Mouse (Mus musculus): ENCODE measurements around the gene Ehd4. TPM values are rescaled to one million over a fixed set of nuclear protein-coding genes. Genes with fewer than 3 reads are reported as not detected.
A peak's percentile ranks its signal among the peaks of the same experiment; 100 is the strongest.

Gene Ehd4
- polyA plus RNA-seq, 1 experiment from 2014 or later: 19.8 TPM

DNA sequence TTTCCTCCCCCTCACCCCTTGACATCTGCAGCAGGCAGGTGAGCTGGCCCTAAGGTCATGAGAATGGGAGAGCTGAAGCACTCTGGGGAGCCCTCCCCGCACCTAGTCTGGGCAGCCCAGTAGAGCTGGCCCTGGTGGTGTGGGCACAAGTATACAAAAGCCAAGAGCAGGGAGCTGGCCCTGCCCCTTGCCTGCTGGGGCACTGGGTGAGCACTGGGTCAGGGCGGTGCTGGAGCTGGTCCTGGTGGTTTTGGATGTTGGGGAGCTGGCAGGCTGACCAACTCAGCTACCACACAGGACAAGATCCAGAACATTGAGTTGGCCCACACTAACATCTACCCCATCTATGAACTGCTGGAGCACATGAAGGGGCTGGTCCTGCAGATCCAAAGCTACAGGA lies 5.0 kb upstream of the Ehd4 start:
- H3K9me3 ChIP-seq: no peaks in the 10 kb centered on the region
- H3K9ac ChIP-seq: no peak overlapping the region
- 83% methylated on average over 2 of the region's 2 CpGs for WGBS
- H3K27ac ChIP-seq (replicated peaks): no peak overlapping the region
- H3K4me1 ChIP-seq (replicated peaks): no peaks in the 10 kb centered on the region
- H3K36me3 ChIP-seq: no peaks in the 10 kb centered on the region
- ATAC-seq (ENCODE audit: low FRiP score, low read depth): no peak
- no peak overlapping the region for H3K4me3 ChIP-seq
- no peak overlapping the region for H3K4me2 ChIP-seq
- no peaks in the 10 kb centered on the region for H3K27me3 ChIP-seq

DNA sequence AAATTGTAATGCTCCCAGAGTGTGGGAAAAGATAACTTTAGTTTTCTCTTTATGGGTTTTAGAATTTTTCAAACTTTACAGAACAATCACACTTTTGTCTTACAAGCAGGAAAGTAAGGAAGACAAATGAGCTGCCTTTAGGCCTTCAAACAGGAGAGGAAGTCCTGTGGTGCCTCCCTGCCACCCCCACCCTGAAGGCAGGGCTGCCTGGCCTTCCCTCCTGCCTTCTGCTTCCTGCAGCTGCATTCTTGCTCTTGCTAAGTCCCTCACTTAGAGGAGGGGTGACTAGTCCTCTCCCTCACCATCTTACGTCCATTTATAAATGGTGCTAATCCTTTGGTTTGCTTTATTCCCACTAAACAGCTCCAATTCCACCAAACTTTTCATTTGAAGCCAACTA lies 4.4 kb upstream of the Ehd4 start:
- Histone ChIP-seq H3K27me3 (no peaks in the 10 kb centered on the region), H3K36me3 (no peaks in the 10 kb centered on the region), H3K9me3 (no peaks in the 10 kb centered on the region), H3K9ac (no peak overlapping the region), H3K4me3 (no peak overlapping the region), H3K4me2 (no peak overlapping the region), H3K4me1 (replicated peaks) (peaks cover 2% of the 10 kb centered on the region), H3K27ac (replicated peaks) (no peak overlapping the region)
- 40% methylated on average over 1 of the region's 1 CpGs for WGBS
- no peak for ATAC-seq (ENCODE audit: low FRiP score, low read depth)

DNA sequence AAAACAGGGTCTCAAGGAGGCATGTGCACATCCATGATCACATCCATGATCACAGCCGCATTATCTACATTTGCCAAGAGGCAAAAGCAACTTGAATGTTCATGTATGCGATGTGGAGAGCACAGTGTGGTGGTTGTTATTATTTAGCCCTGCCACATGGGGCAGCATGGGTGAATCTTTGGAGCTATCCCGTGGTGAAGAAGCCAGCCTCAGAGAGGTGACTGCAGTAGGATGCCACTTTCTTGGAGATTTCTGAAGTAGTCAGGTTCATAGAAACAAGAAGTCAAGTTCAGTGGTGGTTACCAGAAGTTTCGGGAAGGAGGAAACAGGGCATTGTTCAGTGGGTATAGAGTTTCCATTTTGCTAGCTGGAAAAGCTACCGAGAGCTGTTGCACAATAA lies 3.6 kb upstream of the Ehd4 start:
- H3K27ac ChIP-seq (replicated peaks): no peak overlapping the region
- ATAC-seq (ENCODE audit: low FRiP score, low read depth): no peak
- peaks cover 6% of the 10 kb centered on the region for H3K4me1 ChIP-seq (replicated peaks)
- H3K4me3 ChIP-seq: no peak overlapping the region
- H3K9ac ChIP-seq: no peak overlapping the region
- no peaks in the 10 kb centered on the region for H3K9me3 ChIP-seq
- no peaks in the 10 kb centered on the region for H3K36me3 ChIP-seq
- WGBS: 56% methylated on average over 5 of the region's 5 CpGs
- H3K27me3 ChIP-seq: no peaks in the 10 kb centered on the region
- no peak overlapping the region for H3K4me2 ChIP-seq

DNA sequence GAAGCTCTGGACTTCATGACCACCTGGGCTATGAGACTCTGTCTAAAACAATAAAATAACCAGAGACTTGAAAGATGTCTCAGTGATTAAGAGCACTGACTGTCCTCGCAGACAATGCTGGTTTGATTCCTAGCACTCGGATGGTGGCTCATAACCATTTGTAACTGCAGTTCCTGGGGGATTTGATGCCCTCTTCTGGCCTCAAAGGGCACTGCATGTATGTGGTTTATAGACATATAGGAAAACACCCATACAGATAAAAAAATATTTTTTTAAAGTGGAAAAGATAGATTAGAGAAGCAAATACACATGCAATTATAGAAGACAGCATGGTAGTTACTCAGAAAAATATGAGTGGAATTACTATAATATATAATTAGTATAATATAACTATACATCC lies 3.2 kb upstream of the Ehd4 start:
- H3K4me3 ChIP-seq: no peak overlapping the region
- 72% methylated on average over 2 of the region's 2 CpGs for WGBS
- ATAC-seq (ENCODE audit: low FRiP score, low read depth): no peak
- H3K9ac ChIP-seq: no peak overlapping the region
- H3K27me3 ChIP-seq: no peaks in the 10 kb centered on the region
- no peaks in the 10 kb centered on the region for H3K36me3 ChIP-seq
- H3K9me3 ChIP-seq: no peaks in the 10 kb centered on the region
- peaks cover 6% of the 10 kb centered on the region for H3K4me1 ChIP-seq (replicated peaks)
- no peak overlapping the region for H3K4me2 ChIP-seq
- H3K27ac ChIP-seq (replicated peaks): no peak overlapping the region

DNA sequence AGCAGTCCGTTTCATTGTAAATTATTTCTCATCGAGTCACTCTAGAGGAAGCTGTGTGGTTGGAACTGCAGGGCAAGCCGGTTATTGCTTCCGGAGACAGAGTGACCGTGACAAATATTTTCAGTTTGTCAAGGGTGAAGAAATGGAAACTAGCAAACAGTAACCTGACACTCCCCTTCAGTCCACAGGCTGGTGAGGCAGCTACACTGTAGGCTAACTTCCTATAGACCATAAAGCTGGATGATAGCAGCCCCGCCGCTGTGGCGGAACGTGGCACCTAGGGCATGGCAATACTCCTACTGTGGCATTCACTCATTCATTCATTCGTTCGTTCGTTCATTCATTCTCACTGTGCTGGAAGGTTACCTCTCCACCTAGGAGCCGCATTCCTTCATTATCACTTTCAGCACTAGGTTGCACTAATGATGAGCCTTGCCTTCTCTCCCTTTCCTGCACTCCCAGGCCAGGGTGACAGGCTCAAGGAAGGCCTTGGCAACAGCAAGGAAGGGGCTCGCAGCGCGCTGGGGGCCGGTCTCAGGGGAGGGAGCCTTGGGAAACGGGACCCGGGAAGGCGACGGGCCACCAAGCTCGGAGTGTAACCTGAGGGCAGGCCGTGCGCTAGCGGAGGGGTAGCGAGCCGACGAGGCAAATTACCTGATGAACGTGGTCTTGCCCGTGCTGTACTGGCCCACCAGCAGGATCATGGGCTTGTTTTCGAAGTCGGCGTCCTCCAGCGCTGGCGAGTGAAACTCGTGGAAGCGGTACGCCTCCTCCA lies 633 bp downstream of the Ehd4 start:
- H3K27ac ChIP-seq (replicated peaks): peak overlapping the region; percentile 61; the same call in 1 of the 2 replicates
- H3K27me3 ChIP-seq: no peaks in the 10 kb centered on the region
- no peak for ATAC-seq (ENCODE audit: low FRiP score, low read depth)
- H3K9ac ChIP-seq: peak overlapping the region; percentile 54
- H3K4me3 ChIP-seq: peak overlapping the region; percentile 70
- H3K9me3 ChIP-seq: no peaks in the 10 kb centered on the region
- peaks cover 6% of the 10 kb centered on the region for H3K4me1 ChIP-seq (replicated peaks)
- peak overlapping the region; percentile 97 for H3K4me2 ChIP-seq
- 3% methylated on average over 38 of the region's 38 CpGs for WGBS
- no peaks in the 10 kb centered on the region for H3K36me3 ChIP-seq

DNA sequence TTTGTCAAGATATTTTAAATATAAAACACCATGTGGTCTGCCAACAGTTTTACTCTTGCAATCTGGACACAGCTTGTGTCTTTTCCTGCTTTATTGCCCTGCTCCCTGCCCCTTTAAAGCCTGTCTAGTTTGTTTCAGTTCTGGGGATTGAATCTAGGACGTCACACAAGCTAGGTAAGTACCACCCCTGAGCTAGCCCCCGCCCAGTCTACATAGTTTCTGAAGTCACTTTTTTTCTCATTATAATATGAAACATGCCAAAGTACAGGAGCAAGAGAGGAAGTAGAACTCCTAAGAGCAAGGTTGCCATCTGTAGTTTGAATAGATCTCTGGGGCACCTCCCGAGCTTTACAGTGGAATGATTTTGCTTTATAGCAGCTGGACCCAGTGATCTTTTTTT lies 3.8 kb downstream of the Ehd4 start:
- H3K9me3 ChIP-seq: no peaks in the 10 kb centered on the region
- H3K27ac ChIP-seq (replicated peaks): no peak overlapping the region
- no peaks in the 10 kb centered on the region for H3K36me3 ChIP-seq
- H3K27me3 ChIP-seq: no peaks in the 10 kb centered on the region
- 87% methylated on average over 3 of the region's 3 CpGs for WGBS
- no peak for ATAC-seq (ENCODE audit: low FRiP score, low read depth)
- H3K4me1 ChIP-seq (replicated peaks): peaks cover 6% of the 10 kb centered on the region
- no peak overlapping the region for H3K9ac ChIP-seq
- no peak overlapping the region for H3K4me2 ChIP-seq
- no peak overlapping the region for H3K4me3 ChIP-seq

DNA sequence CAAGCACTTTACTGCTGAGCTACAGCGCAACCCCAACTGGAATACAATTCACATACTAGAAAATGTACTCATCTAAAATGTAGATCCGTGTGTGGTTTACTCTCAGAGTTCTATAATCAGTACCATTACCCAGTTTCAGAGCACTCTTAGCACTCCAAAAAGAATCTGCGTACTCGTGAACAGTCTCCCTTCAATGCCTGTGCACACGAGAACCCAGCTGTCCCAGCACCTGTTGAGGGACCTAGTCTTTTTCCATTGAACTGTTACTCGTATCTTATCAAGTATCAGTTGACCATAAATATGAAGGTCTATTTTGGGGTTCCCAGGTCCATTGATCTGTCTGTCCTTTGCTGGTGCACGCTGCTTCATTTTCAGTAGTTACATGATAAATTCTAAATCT lies 4.8 kb downstream of the Ehd4 start:
- Histone ChIP-seq H3K36me3 (no peaks in the 10 kb centered on the region), H3K9me3 (no peaks in the 10 kb centered on the region), H3K4me3 (no peak overlapping the region), H3K4me2 (no peak overlapping the region), H3K27me3 (no peaks in the 10 kb centered on the region), H3K9ac (no peak overlapping the region), H3K27ac (replicated peaks) (no peak overlapping the region), H3K4me1 (replicated peaks) (peaks cover 6% of the 10 kb centered on the region)
- ATAC-seq (ENCODE audit: low FRiP score, low read depth): no peak
- WGBS: 91% methylated on average over 7 of the region's 7 CpGs

DNA sequence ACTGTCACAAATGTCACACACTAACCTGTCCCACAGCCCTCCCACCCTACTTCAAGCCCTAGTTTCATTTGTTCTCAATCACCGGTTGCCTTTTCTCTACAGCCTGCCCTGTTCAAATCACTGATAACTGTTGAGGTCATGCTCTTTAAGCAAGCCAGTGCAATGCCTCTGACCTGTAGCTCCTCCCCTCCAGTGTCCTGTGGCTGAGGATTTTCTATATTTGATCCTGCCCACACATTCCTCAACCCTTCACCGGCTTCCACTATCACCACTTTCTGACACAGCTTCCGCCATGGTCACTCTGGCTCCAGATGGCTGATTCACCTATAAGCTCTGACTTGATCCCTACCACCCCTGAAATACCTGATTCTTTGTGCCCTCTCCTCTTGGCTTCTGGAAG lies 6.4 kb downstream of the Ehd4 start:
- Histone ChIP-seq H3K4me3 (no peak overlapping the region), H3K4me1 (replicated peaks) (no peaks in the 10 kb centered on the region), H3K36me3 (no peaks in the 10 kb centered on the region), H3K27ac (replicated peaks) (no peak overlapping the region), H3K4me2 (no peak overlapping the region), H3K27me3 (no peaks in the 10 kb centered on the region), H3K9ac (no peak overlapping the region), H3K9me3 (no peaks in the 10 kb centered on the region)
- no peak for ATAC-seq (ENCODE audit: low FRiP score, low read depth)
- WGBS: 86% methylated on average over 3 of the region's 3 CpGs

DNA sequence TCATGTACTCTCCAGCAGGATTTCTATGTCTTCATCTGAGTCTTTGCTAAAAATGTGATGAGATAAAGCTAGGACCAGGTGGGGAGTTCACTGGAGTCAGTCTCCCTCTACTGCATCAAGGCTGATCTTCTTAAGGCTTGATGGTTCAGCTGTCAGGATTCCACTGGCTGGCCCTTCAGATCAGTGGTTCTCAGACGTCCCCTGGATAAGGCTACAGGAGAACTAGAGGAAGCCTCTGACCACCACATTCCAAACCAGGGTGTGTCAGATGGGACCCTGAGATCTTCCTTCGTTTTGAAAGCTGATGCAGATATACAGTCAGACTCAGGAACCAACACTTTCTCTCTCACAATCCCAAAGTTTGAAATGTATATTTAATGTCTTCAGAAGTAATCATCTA lies 7.0 kb downstream of the Ehd4 start:
- H3K27me3 ChIP-seq: no peaks in the 10 kb centered on the region
- ATAC-seq (ENCODE audit: low FRiP score, low read depth): no peak
- 71% methylated on average over 2 of the region's 2 CpGs for WGBS

DNA sequence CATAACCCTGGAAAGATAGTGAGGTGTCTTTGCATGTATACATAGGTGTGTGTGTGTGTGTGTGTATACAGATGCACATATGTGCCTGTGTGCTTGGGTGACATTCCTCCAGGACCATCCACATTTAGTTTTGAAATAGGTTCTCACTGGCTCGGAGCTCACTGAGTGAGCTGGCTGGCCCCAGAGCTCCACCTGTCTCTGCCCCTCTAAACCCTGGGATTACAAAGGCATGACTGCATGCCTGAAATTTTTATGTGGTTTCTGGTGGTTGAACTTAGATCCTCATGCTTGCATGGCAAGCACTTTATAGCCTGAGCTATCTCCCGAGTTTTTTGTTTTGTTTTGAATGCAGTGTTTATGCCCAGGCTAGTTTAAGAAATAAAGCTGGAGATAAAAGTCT lies 7.9 kb downstream of the Ehd4 start:
- Histone ChIP-seq H3K4me3 (no peak overlapping the region), H3K9ac (no peak overlapping the region), H3K36me3 (no peaks in the 10 kb centered on the region), H3K27me3 (no peaks in the 10 kb centered on the region), H3K27ac (replicated peaks) (no peak overlapping the region), H3K4me1 (replicated peaks) (no peaks in the 10 kb centered on the region), H3K9me3 (no peaks in the 10 kb centered on the region), H3K4me2 (no peak overlapping the region)
- WGBS: 86% methylated on average over 2 of the region's 2 CpGs
- ATAC-seq (ENCODE audit: low FRiP score, low read depth): no peak

More for the DNA sequence above, 7.0 kb downstream of the Ehd4 start:
- Histone ChIP-seq H3K4me2 (no peak overlapping the region), H3K4me1 (replicated peaks) (no peaks in the 10 kb centered on the region), H3K27ac (replicated peaks) (no peak overlapping the region), H3K36me3 (no peaks in the 10 kb centered on the region), H3K9me3 (no peaks in the 10 kb centered on the region), H3K9ac (no peak overlapping the region), H3K4me3 (no peak overlapping the region)

DNA sequence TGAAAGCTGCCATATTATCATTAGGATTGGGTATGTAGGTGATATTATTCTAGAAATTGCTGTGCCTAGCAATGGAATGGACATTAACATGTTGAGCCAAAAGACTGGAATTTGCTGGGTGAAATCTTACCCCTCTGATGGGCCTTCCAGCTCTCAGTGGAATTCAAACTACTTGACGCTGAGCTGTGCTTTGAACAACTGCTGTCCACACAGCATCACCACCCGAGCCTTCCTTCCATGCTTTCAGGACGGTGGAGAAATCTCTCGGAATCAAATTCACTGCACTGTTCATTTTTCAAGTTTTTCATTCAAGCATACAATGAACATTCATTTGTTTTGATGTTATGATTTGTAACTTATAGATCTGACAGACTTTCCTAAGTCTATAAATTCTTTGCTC lies 10.0 kb downstream of the Ehd4 start:
- H3K36me3 ChIP-seq: no peaks in the 10 kb centered on the region
- H3K4me3 ChIP-seq: no peak overlapping the region
- no peaks in the 10 kb centered on the region for H3K9me3 ChIP-seq
- H3K4me2 ChIP-seq: no peak overlapping the region
- WGBS: 89% methylated on average over 4 of the region's 4 CpGs
- no peaks in the 10 kb centered on the region for H3K27me3 ChIP-seq
- no peak overlapping the region for H3K27ac ChIP-seq (replicated peaks)
- no peak for ATAC-seq (ENCODE audit: low FRiP score, low read depth)
- H3K4me1 ChIP-seq (replicated peaks): no peaks in the 10 kb centered on the region
- no peak overlapping the region for H3K9ac ChIP-seq

DNA sequence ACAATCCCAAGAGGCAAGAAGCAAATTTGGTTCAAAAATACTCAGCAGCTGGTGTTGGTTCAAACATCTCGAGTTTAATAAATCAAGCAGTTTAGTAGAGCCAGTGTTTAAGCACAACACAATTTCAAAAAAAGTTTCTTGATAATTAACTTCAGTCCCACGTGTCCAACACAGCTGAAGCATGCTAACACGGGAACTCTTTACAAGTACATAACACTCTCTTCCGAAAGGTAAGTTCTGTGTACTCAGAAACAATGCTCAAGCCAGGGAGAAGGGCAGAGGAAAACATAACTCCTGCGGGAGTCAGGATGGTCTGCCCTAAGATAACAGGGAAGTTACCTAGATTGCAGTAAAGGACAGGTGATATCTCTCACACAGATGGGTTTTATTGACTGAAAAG lies 12.1 kb downstream of the Ehd4 start:
- no peaks in the 10 kb centered on the region for H3K27me3 ChIP-seq
- no peak overlapping the region for H3K27ac ChIP-seq (replicated peaks)
- 88% methylated on average over 5 of the region's 5 CpGs for WGBS
- no peak overlapping the region for H3K9ac ChIP-seq
- no peak for ATAC-seq (ENCODE audit: low FRiP score, low read depth)
- no peak overlapping the region for H3K4me2 ChIP-seq
- H3K4me1 ChIP-seq (replicated peaks): no peaks in the 10 kb centered on the region
- H3K9me3 ChIP-seq: no peaks in the 10 kb centered on the region
- no peaks in the 10 kb centered on the region for H3K36me3 ChIP-seq
- H3K4me3 ChIP-seq: no peak overlapping the region

DNA sequence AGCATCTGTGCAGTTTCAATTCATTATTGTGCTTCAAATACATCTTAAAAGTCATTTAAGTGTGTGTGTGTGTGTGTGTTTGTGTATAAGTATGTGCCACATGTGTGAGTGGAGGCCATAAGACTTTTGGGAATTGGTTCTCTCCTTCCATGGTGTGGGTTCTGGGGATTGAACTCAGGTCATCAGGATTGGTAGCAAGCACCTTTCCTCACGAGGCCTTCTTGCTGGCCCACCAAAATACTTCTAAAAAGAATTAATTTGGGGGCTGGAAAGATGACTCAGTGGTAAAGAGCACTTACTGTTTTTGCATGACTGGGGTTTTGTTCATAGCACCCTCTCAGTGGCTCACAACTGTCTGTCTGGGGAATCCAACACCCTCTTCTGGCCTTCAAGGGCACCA lies 12.7 kb downstream of the Ehd4 start:
- Histone ChIP-seq H3K4me2 (no peak overlapping the region), H3K9ac (no peak overlapping the region), H3K4me1 (replicated peaks) (no peaks in the 10 kb centered on the region), H3K4me3 (no peak overlapping the region), H3K27me3 (no peaks in the 10 kb centered on the region), H3K9me3 (no peaks in the 10 kb centered on the region), H3K36me3 (no peaks in the 10 kb centered on the region), H3K27ac (replicated peaks) (no peak overlapping the region)
- WGBS: 86% methylated on average over 1 of the region's 1 CpGs
- ATAC-seq (ENCODE audit: low FRiP score, low read depth): no peak

Measured in hindbrain, embryonic 15.5 days (tissue).